Mouse (Mus musculus): ENCODE data around the gene Eme2. TPM values are rescaled to one million over a fixed set of nuclear protein-coding genes. Genes with fewer than 3 reads are reported as not detected.

The Eme2 gene
- polyA plus RNA-seq, 1 experiment from 2014 or later: 38.4 TPM

DNA sequence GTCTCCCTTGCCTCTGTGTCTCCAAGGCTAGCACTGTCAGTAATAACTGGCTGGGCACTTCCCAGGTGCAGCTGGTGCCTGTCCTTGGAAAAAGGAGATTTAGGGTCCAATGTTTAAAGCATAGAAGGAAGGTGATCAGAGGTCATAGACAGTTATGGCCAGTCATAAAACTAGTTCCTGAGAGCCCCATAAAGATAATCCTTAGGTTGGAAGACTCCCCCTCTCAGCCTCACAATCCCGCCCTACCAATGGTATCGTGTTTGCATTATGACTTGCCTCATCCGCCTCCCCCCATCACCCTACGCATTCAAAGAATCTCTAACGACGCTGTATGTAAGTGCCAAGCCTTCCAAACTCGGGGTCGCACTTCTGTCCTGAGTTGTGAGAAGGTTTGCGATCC, 50.4 kb downstream of the Eme2 start:
- H3K27me3 ChIP-seq: peaks cover 12% of the 10 kb centered on the region; the same call in 1 of the 2 replicates
- WGBS: 55% methylated on average over 9 of the region's 9 CpGs
- ATAC-seq: no peak
- H3K4me1 ChIP-seq (replicated peaks): peaks cover 13% of the 10 kb centered on the region
- no peak overlapping the region for H3K27ac ChIP-seq
- H3K9ac ChIP-seq (replicated peaks): no peak overlapping the region
- H3K36me3 ChIP-seq: no peaks in the 10 kb centered on the region
- H3K4me3 ChIP-seq (replicated peaks): no peak overlapping the region
- no peak overlapping the region for H3K4me2 ChIP-seq (replicated peaks)
- no peaks in the 10 kb centered on the region for H3K9me3 ChIP-seq

DNA sequence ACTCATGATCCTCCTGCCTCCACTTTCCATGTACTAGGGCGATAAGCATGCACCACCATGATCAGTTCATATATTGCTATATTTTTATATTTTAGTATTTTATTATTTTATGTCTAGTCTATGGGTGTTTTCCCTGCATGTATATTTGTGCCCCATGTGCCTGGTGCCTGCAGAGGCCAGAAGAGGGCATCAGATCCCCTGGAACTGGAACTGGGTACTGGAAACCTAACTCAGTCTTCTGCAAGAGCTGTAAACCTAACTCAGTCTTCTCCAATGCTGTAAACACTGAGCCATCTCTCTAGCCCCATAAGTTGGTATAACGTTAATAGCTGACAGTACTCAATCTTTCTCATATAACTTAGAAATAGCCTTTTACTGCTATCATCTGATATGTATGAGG, 52.3 kb downstream of the Eme2 start:
- ATAC-seq: no peak
- Histone ChIP-seq H3K4me3 (replicated peaks) (no peak overlapping the region), H3K27me3 (peaks cover 12% of the 10 kb centered on the region; the same call in 1 of the 2 replicates), H3K9me3 (no peaks in the 10 kb centered on the region), H3K27ac (no peak overlapping the region), H3K36me3 (no peaks in the 10 kb centered on the region), H3K4me1 (replicated peaks) (no peaks in the 10 kb centered on the region), H3K9ac (replicated peaks) (no peak overlapping the region), H3K4me2 (replicated peaks) (no peak overlapping the region)
- WGBS: 58% methylated on average over 2 of the region's 2 CpGs

DNA sequence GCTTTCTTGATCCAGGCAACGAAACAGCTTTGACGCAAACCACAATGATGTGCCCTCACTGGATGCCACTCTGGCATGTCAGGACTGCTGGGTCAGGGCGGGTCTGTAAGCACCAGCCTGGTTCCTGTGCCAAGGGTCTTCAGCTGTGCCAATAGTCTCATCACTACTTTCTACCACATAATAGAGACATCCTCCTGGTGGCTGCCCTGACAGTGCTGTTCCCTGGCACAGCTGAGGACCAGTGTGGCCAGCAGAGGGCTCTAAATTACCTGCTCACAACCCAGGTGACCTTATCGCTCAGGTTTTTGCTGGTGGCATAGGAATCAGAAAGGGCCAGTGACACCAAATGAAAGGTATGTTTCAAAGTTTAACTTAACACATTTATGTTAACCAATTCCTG, 53.8 kb downstream of the Eme2 start:
- no peak for ATAC-seq
- Histone ChIP-seq H3K36me3 (no peaks in the 10 kb centered on the region), H3K27ac (no peak overlapping the region), H3K4me1 (replicated peaks) (no peaks in the 10 kb centered on the region), H3K9me3 (no peaks in the 10 kb centered on the region), H3K4me2 (replicated peaks) (no peak overlapping the region), H3K27me3 (peaks cover 18% of the 10 kb centered on the region; the same call in 1 of the 2 replicates), H3K9ac (replicated peaks) (no peak overlapping the region), H3K4me3 (replicated peaks) (no peak overlapping the region)
- 58% methylated on average over 4 of the region's 4 CpGs for WGBS

DNA sequence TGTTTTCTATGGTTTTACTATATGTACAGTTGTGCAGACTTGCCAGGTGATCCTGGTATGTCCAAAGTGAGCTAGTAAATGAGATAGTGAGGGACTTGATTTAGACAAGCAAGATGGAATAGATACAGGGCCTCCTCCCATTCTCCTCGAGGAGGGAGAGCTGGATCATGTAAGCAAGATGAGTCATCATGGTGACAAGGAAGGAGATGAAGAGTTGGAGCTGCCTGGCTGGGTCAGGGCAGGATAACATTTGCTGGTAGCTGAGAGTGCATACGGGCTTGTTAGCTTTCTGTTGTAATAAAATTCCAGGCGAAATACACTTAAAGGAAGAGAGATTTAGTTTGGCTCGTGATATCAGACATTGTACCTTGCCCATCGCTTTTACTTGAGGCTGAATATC, 54.5 kb downstream of the Eme2 start:
- H3K27ac ChIP-seq: no peak overlapping the region
- peaks cover 18% of the 10 kb centered on the region; the same call in 1 of the 2 replicates for H3K27me3 ChIP-seq
- H3K9ac ChIP-seq (replicated peaks): no peak overlapping the region
- ATAC-seq: no peak
- no peaks in the 10 kb centered on the region for H3K4me1 ChIP-seq (replicated peaks)
- no peak overlapping the region for H3K4me3 ChIP-seq (replicated peaks)
- no peaks in the 10 kb centered on the region for H3K36me3 ChIP-seq
- WGBS: 69% methylated on average over 5 of the region's 5 CpGs
- H3K9me3 ChIP-seq: no peaks in the 10 kb centered on the region
- no peak overlapping the region for H3K4me2 ChIP-seq (replicated peaks)

DNA sequence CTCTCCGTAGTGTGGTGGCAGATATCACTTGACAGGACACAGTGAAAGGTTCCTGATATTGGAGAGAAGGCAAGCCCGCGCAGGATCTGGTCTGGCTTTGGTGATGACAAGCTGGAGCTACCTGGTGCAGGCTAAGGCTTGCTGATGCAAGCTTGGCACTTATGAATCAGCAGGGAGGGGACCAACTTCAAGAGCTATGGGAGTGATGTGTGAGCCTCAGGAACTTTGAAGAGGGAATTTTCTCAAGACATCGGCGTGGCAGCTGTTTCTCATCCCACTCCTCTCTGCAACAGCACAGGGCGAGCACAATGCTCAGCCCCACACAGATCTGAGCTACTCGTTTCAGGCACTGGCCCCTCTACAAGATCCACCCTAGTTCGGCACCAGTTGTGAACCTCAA, 55.0 kb downstream of the Eme2 start, which contains the start of gene Hagh:
TSS of gene Hagh (plus strand) at position 302 of the 400 bp plus-strand sequence.
- Histone ChIP-seq H3K9ac (replicated peaks) (no peak within 1 kb of the TSS), H3K4me1 (replicated peaks) (no peaks in the 10 kb centered on the region), H3K27ac (no peak within 1 kb of the TSS), H3K9me3 (no peaks in the 10 kb centered on the region), H3K4me3 (replicated peaks) (no peak within 1 kb of the TSS), H3K36me3 (no peaks in the 10 kb centered on the region), H3K27me3 (peaks cover 18% of the 10 kb centered on the region; the same call in 1 of the 2 replicates), H3K4me2 (replicated peaks) (no peak within 1 kb of the TSS)
- 71% methylated on average over 8 of the region's 8 CpGs for WGBS
- no peak for ATAC-seq

Other genes starting within 250 kb of the Eme2 start
- 21.3 and 23.5 TPM in 2 replicates for gene Slc9a3r2, start 244.8 kb downstream of the Eme2 start, polyA plus RNA-seq (2015; fragmentation: Nextera tagmentation; extraction: Ambion mirVana)
- gene Npw, start 236.6 kb downstream of the Eme2 start, polyA plus RNA-seq (2015; fragmentation: Nextera tagmentation; extraction: Ambion mirVana): not detected in 2 replicates
- gene Zfp598, start 225.4 kb downstream of the Eme2 start, polyA plus RNA-seq (2015; fragmentation: Nextera tagmentation; extraction: Ambion mirVana): 15.0 and 18.6 TPM in 2 replicates
- gene Syngr3, start 205.1 kb downstream of the Eme2 start, polyA plus RNA-seq (2015; fragmentation: Nextera tagmentation; extraction: Ambion mirVana): 95.0 and 98.1 TPM in 2 replicates
- 36.7 and 39.9 TPM in 2 replicates for gene Gfer, start 198.9 kb downstream of the Eme2 start, polyA plus RNA-seq (2015; fragmentation: Nextera tagmentation; extraction: Ambion mirVana)
- 1.7 and 2.2 TPM in 2 replicates for gene Noxo1, start 198.9 kb downstream of the Eme2 start, polyA plus RNA-seq (2015; fragmentation: Nextera tagmentation; extraction: Ambion mirVana)
- 81.4 and 84.3 TPM in 2 replicates for gene Tbl3, start 187.4 kb downstream of the Eme2 start, polyA plus RNA-seq (2015; fragmentation: Nextera tagmentation; extraction: Ambion mirVana)
- gene Rnf151, start 177.0 kb downstream of the Eme2 start, polyA plus RNA-seq (2015; fragmentation: Nextera tagmentation; extraction: Ambion mirVana): not detected in 2 replicates
- 770 and 771 TPM in 2 replicates for gene Rps2, start 177.0 kb downstream of the Eme2 start, polyA plus RNA-seq (2015; fragmentation: Nextera tagmentation; extraction: Ambion mirVana)
- gene Ndufb10, start 170.6 kb downstream of the Eme2 start, polyA plus RNA-seq (2015; fragmentation: Nextera tagmentation; extraction: Ambion mirVana): 257 and 260 TPM in 2 replicates
- gene Rpl3l, start 167.3 kb downstream of the Eme2 start, polyA plus RNA-seq (2015; fragmentation: Nextera tagmentation; extraction: Ambion mirVana): not detected in 2 replicates
- gene Msrb1, start 158.4 kb downstream of the Eme2 start, polyA plus RNA-seq (2015; fragmentation: Nextera tagmentation; extraction: Ambion mirVana): 18.0 and 19.6 TPM in 2 replicates
- 0.13 and 0.22 TPM in 2 replicates for gene Hs3st6, start 142.1 kb downstream of the Eme2 start, polyA plus RNA-seq (2015; fragmentation: Nextera tagmentation; extraction: Ambion mirVana)
- not detected in 2 replicates for gene Meiob, start 90.8 kb downstream of the Eme2 start, polyA plus RNA-seq (2015; fragmentation: Nextera tagmentation; extraction: Ambion mirVana)
- gene Hagh, start 54.9 kb downstream of the Eme2 start, polyA plus RNA-seq (2015; fragmentation: Nextera tagmentation; extraction: Ambion mirVana): 43.9 and 49.7 TPM in 2 replicates
- 17.9 and 18.4 TPM in 2 replicates for gene Fahd1, start 44.7 kb downstream of the Eme2 start, polyA plus RNA-seq (2015; fragmentation: Nextera tagmentation; extraction: Ambion mirVana)
- gene Igfals, start 29.1 kb downstream of the Eme2 start, polyA plus RNA-seq (2015; fragmentation: Nextera tagmentation; extraction: Ambion mirVana): 0.28 TPM in 1 of 2 replicates, not detected in the other
- gene Nubp2, start 8.7 kb downstream of the Eme2 start, polyA plus RNA-seq (2015; fragmentation: Nextera tagmentation; extraction: Ambion mirVana): 68.2 and 75.3 TPM in 2 replicates
- gene Spsb3, start 8.4 kb downstream of the Eme2 start, polyA plus RNA-seq (2015; fragmentation: Nextera tagmentation; extraction: Ambion mirVana): 71.7 and 74.7 TPM in 2 replicates
- gene Mrps34, start within 50 bp of the Eme2 start, polyA plus RNA-seq (2015; fragmentation: Nextera tagmentation; extraction: Ambion mirVana): 73.0 and 82.3 TPM in 2 replicates
- 74.1 and 76.8 TPM in 2 replicates for gene Nme3, start 1.4 kb upstream of the Eme2 start, polyA plus RNA-seq (2015; fragmentation: Nextera tagmentation; extraction: Ambion mirVana)
- 83.1 and 83.8 TPM in 2 replicates for gene Mapk8ip3, start 41.9 kb upstream of the Eme2 start, polyA plus RNA-seq (2015; fragmentation: Nextera tagmentation; extraction: Ambion mirVana)
- gene Jpt2, start 65.6 kb upstream of the Eme2 start, polyA plus RNA-seq (2015; fragmentation: Nextera tagmentation; extraction: Ambion mirVana): 146 and 161 TPM in 2 replicates
- 7.0 and 8.2 TPM in 2 replicates for gene Cramp1l, start 120.7 kb upstream of the Eme2 start, polyA plus RNA-seq (2015; fragmentation: Nextera tagmentation; extraction: Ambion mirVana)
- gene Ift140, start 121.0 kb upstream of the Eme2 start, polyA plus RNA-seq (2015; fragmentation: Nextera tagmentation; extraction: Ambion mirVana): 19.1 and 19.8 TPM in 2 replicates
- 9.4 and 10.8 TPM in 2 replicates for gene Tmem204, start 188.5 kb upstream of the Eme2 start, polyA plus RNA-seq (2015; fragmentation: Nextera tagmentation; extraction: Ambion mirVana)
- 45.3 and 48.0 TPM in 2 replicates for gene Telo2, start 220.9 kb upstream of the Eme2 start, polyA plus RNA-seq (2015; fragmentation: Nextera tagmentation; extraction: Ambion mirVana)
- not detected in 2 replicates for gene Ptx4, start 225.7 kb upstream of the Eme2 start, polyA plus RNA-seq (2015; fragmentation: Nextera tagmentation; extraction: Ambion mirVana)
- 29.1 and 29.7 TPM in 2 replicates for gene Clcn7, start 238.3 kb upstream of the Eme2 start, polyA plus RNA-seq (2015; fragmentation: Nextera tagmentation; extraction: Ambion mirVana)

Data from midbrain, embryonic 13.5 days (tissue).